Mouse (Mus musculus) CH12F3 (cell line): Measurements from ENCODE around the gene Kalrn.

Source experiments
- in situ Hi-C: fragments of 300-500 bp; cut with MboI; formaldehyde crosslinking; loops from 2 replicates; pipeline ENCODE4 v1.14.3; 2020; ENCODE audit warnings: low sequenced_read_pairs

Gene Kalrn

GRCm38 (mm10) chr16:34560411-34560810 lies 12.9 kb downstream of the Kalrn start:
- in situ Hi-C loops: no loop called here

GRCm38 (mm10) chr16:34557891-34558290 lies 15.4 kb downstream of the Kalrn start:
- in situ Hi-C loops: no loop called here

GRCm38 (mm10) chr16:34552731-34553130 lies 20.6 kb downstream of the Kalrn start:
- in situ Hi-C loops: no loop called here

- in situ Hi-C loops: no loop called here
Measured at GRCm38 (mm10) chr16:34549470-34549999, 23.8 kb downstream of the Kalrn start.

GRCm38 (mm10) chr16:34546805-34547509 lies 26.4 kb downstream of the Kalrn start:
- in situ Hi-C loops: no loop called here

GRCm38 (mm10) chr16:34543754-34544153 lies 29.6 kb downstream of the Kalrn start:
- in situ Hi-C loops: no loop called here

GRCm38 (mm10) chr16:34542341-34542740 lies 31.0 kb downstream of the Kalrn start:
- in situ Hi-C loops: no loop called here

- in situ Hi-C loops: no loop called here
Measured at GRCm38 (mm10) chr16:34538679-34539185, 34.6 kb downstream of the Kalrn start.

- in situ Hi-C loops: no loop called here
Measured at GRCm38 (mm10) chr16:34536300-34536699, 37.0 kb downstream of the Kalrn start.

GRCm38 (mm10) chr16:34535135-34535534 lies 38.2 kb downstream of the Kalrn start:
- in situ Hi-C loops: no loop called here

- in situ Hi-C loops: no loop called here
Measured at GRCm38 (mm10) chr16:34531506-34531905, 41.8 kb downstream of the Kalrn start.

- in situ Hi-C loops: no loop called here
Measured at GRCm38 (mm10) chr16:34530029-34530428, 43.3 kb downstream of the Kalrn start.

GRCm38 (mm10) chr16:34528234-34528983 lies 44.9 kb downstream of the Kalrn start:
- in situ Hi-C loops: no loop called here

- in situ Hi-C loops: no loop called here
Measured at GRCm38 (mm10) chr16:34526378-34526777, 47.0 kb downstream of the Kalrn start.

- in situ Hi-C loops: no loop called here
Measured at GRCm38 (mm10) chr16:34525866-34526265, 47.5 kb downstream of the Kalrn start.

- in situ Hi-C loops: no loop called here
Measured at GRCm38 (mm10) chr16:34525205-34525604, 48.1 kb downstream of the Kalrn start.

- in situ Hi-C loops: no loop called here
Measured at GRCm38 (mm10) chr16:34521061-34521460, 52.3 kb downstream of the Kalrn start.

GRCm38 (mm10) chr16:34516891-34517398 lies 56.4 kb downstream of the Kalrn start:
- in situ Hi-C loops: no loop called here

GRCm38 (mm10) chr16:34515485-34515884 lies 57.8 kb downstream of the Kalrn start:
- in situ Hi-C loops: no loop called here

- in situ Hi-C loops: no loop called here
Measured at GRCm38 (mm10) chr16:34513956-34514593, 59.3 kb downstream of the Kalrn start.

- in situ Hi-C loops: no loop called here
Measured at GRCm38 (mm10) chr16:34512326-34512725, 61.0 kb downstream of the Kalrn start.
